Mouse (Mus musculus): ENCODE measurements around the gene Tmem212. TPM values are rescaled to one million over a fixed set of nuclear protein-coding genes. Genes with fewer than 3 reads are reported as not detected.

Gene Tmem212
- polyA plus RNA-seq, 1 experiment from 2014 or later: not detected

DNA sequence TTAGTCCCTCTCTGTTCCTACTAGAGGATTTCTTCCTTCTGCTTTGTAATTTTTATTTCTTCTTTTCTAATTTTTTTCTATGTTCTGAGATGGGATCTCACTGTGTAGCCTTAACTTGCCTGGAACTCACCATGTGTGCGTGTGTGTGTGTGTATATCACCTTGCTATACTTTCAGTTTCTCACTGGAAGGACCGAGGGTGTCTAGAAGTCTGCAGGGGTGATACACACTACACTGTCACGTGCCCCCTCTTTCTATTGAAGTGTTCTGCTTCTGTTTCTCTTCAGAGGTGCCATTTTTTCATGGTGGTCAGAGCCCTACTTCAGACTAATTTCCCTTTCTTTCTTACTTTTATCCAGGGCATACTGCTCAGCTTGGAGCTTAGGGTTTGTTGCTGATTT is 56.4 kb downstream of the Tmem212 start:
- Histone ChIP-seq H3K4me3 (peak overlapping the region; percentile 20; the same call in 1 of the 2 replicates), H3K9ac (no peak overlapping the region), H3K4me2 (peak overlapping the region; percentile 55), H3K27me3 (replicated peaks) (no peaks in the 10 kb centered on the region), H3K9me3 (replicated peaks) (no peaks in the 10 kb centered on the region), H3K27ac (ENCODE audit: poor library complexity, severe bottlenecking) (no peak overlapping the region; the same call in 1 of the 2 replicates), H3K36me3 (no peaks in the 10 kb centered on the region), H3K4me1 (replicated peaks) (peaks cover 17% of the 10 kb centered on the region)
- 19% methylated on average over 3 of the region's 3 CpGs for WGBS
- no peak for ATAC-seq (ENCODE audit: insufficient number of reproducible peaks, low FRiP score)

DNA sequence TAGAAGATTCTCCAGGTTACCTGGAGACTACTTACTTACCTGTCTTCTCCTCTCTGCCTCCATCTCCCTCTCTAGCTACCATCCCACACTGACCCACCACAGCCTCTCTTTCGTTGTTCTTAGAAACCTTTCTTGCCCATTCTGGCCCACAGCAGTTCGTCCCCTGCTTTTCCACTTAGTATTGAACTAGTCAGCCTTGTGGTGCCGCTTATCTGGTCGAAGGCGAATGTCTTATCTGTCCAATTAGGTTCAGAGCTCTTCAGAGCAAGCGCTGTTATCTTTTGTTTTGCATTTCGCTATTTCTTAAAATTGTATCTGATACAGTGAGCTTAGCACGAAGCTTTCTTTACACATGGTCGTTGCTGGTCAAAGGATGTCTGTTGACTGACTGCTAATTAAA is 56.9 kb downstream of the Tmem212 start:
- H3K4me1 ChIP-seq (replicated peaks): peaks cover 17% of the 10 kb centered on the region
- H3K9me3 ChIP-seq (replicated peaks): no peaks in the 10 kb centered on the region
- no peak for ATAC-seq (ENCODE audit: insufficient number of reproducible peaks, low FRiP score)
- H3K4me3 ChIP-seq: no peak overlapping the region
- no peaks in the 10 kb centered on the region for H3K27me3 ChIP-seq (replicated peaks)
- no peak overlapping the region for H3K9ac ChIP-seq
- H3K4me2 ChIP-seq: peak overlapping the region; percentile 55
- H3K27ac ChIP-seq (ENCODE audit: poor library complexity, severe bottlenecking): no peak overlapping the region
- H3K36me3 ChIP-seq: no peaks in the 10 kb centered on the region
- WGBS: 25% methylated on average over 9 of the region's 9 CpGs

DNA sequence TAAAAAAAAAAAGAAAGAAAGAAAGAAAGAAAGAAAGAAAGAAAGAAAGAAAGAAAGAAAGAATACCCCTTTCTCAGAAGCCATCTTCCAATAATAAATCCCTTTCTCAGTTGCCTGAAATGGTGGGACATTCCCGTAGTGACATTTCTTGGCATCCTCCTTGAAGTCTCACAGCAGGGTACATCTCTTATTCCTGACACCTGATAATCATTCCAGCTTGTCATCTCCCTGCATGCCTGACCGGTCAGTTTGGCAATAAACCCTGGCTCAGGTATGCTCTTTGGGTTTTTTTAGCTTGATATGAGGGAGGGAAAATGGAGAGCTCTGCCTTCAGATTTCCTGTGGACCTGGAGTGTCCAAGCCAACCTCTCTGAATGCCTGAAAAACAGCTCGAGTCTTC is 59.9 kb downstream of the Tmem212 start:
- ATAC-seq (ENCODE audit: insufficient number of reproducible peaks, low FRiP score): no peak
- Histone ChIP-seq H3K27ac (ENCODE audit: poor library complexity, severe bottlenecking) (no peak overlapping the region), H3K27me3 (replicated peaks) (no peaks in the 10 kb centered on the region), H3K9ac (no peak overlapping the region), H3K9me3 (replicated peaks) (peaks cover 7% of the 10 kb centered on the region; the same call in 1 of the 2 replicates), H3K36me3 (no peaks in the 10 kb centered on the region), H3K4me3 (no peak overlapping the region), H3K4me1 (replicated peaks) (peaks cover 13% of the 10 kb centered on the region), H3K4me2 (no peak overlapping the region)
- WGBS: 44% methylated on average over 3 of the region's 3 CpGs

DNA sequence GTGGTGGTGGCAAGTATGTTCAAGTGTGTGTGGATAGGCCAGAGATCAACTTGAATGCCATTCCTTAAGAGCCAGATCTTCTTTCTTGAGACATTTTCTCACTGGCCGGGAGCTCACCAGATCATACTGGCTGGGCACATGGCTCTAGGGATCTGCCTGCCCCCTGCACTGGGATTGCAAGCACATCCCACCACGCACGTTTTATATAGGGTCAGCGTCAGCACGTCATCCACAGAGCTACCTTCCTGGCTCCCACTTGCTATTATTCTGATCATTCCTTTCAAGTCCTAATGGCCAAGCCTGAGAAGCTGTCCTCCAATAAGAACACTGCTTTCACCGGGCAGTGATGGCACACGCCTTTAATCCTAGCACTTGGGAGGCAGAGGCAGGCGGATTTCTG is 60.4 kb downstream of the Tmem212 start:
- no peaks in the 10 kb centered on the region for H3K36me3 ChIP-seq
- no peak overlapping the region for H3K4me3 ChIP-seq
- ATAC-seq (ENCODE audit: insufficient number of reproducible peaks, low FRiP score): no peak
- WGBS: 83% methylated on average over 8 of the region's 8 CpGs
- H3K27ac ChIP-seq (ENCODE audit: poor library complexity, severe bottlenecking): no peak overlapping the region
- H3K9me3 ChIP-seq (replicated peaks): peaks cover 7% of the 10 kb centered on the region; the same call in 1 of the 2 replicates
- H3K9ac ChIP-seq: no peak overlapping the region
- peaks cover 13% of the 10 kb centered on the region for H3K4me1 ChIP-seq (replicated peaks)
- no peaks in the 10 kb centered on the region for H3K27me3 ChIP-seq (replicated peaks)
- H3K4me2 ChIP-seq: no peak overlapping the region

DNA sequence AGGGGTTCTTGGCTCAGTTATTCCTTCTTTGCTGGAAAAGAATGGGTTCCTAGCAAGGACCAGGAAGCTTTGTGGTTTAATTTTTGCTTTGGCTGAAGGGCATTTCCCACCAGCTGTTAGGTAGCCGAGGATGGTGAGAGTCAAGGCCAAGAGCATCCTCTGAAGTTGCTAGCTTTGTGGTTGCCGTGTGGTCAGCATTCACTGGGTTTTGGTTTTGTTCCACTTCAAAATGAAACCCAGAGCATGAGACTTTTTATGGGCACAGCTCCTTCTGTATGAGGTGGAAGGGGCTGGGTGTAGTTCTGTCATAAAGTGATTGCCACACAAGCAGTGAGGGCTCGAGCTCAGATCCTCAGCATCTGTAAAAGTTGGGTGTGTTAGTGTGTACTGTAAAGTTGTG is 67.4 kb downstream of the Tmem212 start:
- H3K9me3 ChIP-seq (replicated peaks): peaks cover 7% of the 10 kb centered on the region; the same call in 1 of the 2 replicates
- H3K27ac ChIP-seq (ENCODE audit: poor library complexity, severe bottlenecking): no peak overlapping the region
- WGBS: 79% methylated on average over 3 of the region's 3 CpGs
- no peak for ATAC-seq (ENCODE audit: insufficient number of reproducible peaks, low FRiP score)
- H3K36me3 ChIP-seq: no peaks in the 10 kb centered on the region
- H3K4me1 ChIP-seq (replicated peaks): no peaks in the 10 kb centered on the region
- H3K27me3 ChIP-seq (replicated peaks): 0 out of 2 replicates have a peak, but pooled peaks cover 3% of the 10 kb centered on the region
- no peak overlapping the region for H3K4me3 ChIP-seq
- no peak overlapping the region for H3K9ac ChIP-seq
- H3K4me2 ChIP-seq: no peak overlapping the region

DNA sequence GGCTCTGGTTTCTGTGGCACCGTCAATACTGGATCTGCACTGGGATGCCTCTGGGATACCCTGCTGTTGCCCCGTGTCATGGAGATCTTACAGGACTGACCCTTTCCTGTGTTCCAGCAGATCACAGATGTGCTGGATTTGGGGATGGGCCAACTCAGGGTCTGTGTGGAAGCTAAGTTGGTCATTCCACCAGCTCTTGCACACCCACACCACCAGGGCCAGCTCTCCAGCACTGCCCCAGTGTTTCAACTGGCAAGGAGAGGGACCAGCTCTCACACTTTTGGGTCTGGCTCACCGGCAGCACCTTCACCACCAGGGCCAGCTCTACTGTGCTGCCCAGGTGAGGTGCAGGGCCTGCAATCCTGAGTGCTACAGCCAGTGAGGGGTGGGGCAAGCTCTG is 68.9 kb downstream of the Tmem212 start:
- ATAC-seq (ENCODE audit: insufficient number of reproducible peaks, low FRiP score): no peak
- Histone ChIP-seq H3K9me3 (replicated peaks) (peaks cover 7% of the 10 kb centered on the region; the same call in 1 of the 2 replicates), H3K4me1 (replicated peaks) (no peaks in the 10 kb centered on the region), H3K9ac (no peak overlapping the region), H3K36me3 (no peaks in the 10 kb centered on the region), H3K4me2 (no peak overlapping the region), H3K27me3 (replicated peaks) (0 out of 2 replicates have a peak, but pooled peaks cover 3% of the 10 kb centered on the region), H3K4me3 (no peak overlapping the region), H3K27ac (ENCODE audit: poor library complexity, severe bottlenecking) (no peak overlapping the region)
- WGBS: 78% methylated on average over 3 of the region's 3 CpGs

DNA sequence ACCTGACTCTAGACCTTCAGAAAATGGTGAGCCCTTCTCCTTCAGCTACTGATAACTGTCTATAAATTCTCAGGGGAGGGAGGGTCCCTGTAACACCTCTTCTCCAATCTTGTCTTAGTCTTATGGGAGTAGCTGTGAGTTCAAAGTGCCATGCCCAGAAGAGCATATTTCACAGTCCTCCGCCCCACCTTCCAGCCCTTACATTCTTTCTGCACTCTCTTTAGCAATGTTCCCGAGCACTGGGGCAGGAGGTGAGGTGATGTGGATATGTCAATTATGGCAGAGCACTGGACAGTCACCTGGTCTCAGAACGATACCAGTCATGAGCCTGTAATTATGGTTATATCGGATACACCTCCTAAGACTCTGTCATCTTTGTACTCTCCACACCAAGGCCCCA is 70.2 kb downstream of the Tmem212 start:
- H3K9ac ChIP-seq: no peak overlapping the region
- no peak overlapping the region for H3K27ac ChIP-seq (ENCODE audit: poor library complexity, severe bottlenecking)
- no peak overlapping the region for H3K4me3 ChIP-seq
- 80% methylated on average over 4 of the region's 4 CpGs for WGBS
- no peaks in the 10 kb centered on the region for H3K9me3 ChIP-seq (replicated peaks)
- no peak overlapping the region for H3K4me2 ChIP-seq
- no peaks in the 10 kb centered on the region for H3K36me3 ChIP-seq
- no peaks in the 10 kb centered on the region for H3K4me1 ChIP-seq (replicated peaks)
- no peak for ATAC-seq (ENCODE audit: insufficient number of reproducible peaks, low FRiP score)
- 0 out of 2 replicates have a peak, but pooled peaks cover 3% of the 10 kb centered on the region for H3K27me3 ChIP-seq (replicated peaks)

Other genes starting within 250 kb of the Tmem212 start
- 36.8 and 43.6 TPM in 2 replicates for gene Fndc3b, start 185.1 kb downstream of the Tmem212 start, polyA plus RNA-seq (2016; fragmentation: Nextera tagmentation; extraction: Ambion mirVana)
- gene Pld1, start 42.3 kb upstream of the Tmem212 start, polyA plus RNA-seq (2016; fragmentation: Nextera tagmentation; extraction: Ambion mirVana): 7.6 and 8.1 TPM in 2 replicates